Mouse (Mus musculus) ES-Bruce4 (cell line): ENCODE data around the gene Serpina3c.

Experiments
- CTCF ChIP-seq: IDR thresholded peaks from one replicate; pipeline ENCODE4 v1.8.1; 2011; ENCODE audit warnings: low read depth, low read length
- POLR2A ChIP-seq: IDR thresholded peaks from one replicate; pipeline ENCODE4 v1.8.1; 2011; ENCODE audit warnings: low read length; ENCODE audit not compliant: insufficient read depth

- no peak for TF ChIP-seq CTCF
- TF ChIP-seq POLR2A = no peak
These were observed 1.7 kb downstream of the Serpina3c start for GRCm38 (mm10) chr12:104151989-104152388.
